Mouse (Mus musculus): ENCODE results near the gene Dlgap1.

The Dlgap1 gene

DNA sequence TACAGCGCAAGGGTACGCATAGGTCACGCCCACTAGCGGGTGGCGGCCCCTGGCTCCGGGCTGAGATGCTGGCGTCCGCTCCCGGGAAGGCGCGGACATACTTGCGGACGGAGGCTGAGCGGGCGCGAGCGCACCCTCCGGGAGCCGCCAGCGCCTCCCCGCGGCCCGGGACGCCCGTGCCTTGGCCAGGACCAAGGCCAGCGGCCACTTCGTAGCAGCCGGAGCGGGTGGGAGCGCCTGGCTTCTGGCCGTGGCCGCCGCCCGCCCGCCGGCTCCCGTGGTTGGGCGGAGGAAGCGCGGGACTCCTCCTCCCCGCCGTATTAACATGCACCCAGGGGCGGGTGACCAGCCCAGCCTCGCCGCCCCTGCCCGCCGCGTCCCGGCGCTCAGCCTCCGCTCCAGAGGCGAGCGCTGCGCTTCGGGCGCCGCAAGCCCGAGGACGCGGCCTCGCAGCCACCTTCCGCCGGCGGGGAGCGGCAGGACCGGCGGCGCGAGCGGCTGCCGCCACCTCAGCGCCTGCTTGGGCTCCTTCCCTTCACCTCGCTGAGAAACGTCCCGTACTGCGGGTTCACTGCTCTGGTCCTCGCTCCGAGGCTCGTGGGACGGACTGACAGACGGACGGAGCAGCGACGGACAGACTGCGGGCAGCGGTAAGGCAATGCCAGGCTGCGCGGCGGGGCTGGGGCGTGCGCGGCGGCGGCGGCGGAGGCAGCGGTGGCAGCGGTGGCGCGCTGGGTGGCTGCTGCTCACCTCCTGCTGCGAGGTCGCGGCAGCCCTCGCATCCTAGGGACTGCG, at the start of gene Dlgap1:
Dlgap1 (plus strand) TSS at position 53 of the 795 bp plus-strand sequence.
- peak; percentile 78 for DNase-seq

DNA sequence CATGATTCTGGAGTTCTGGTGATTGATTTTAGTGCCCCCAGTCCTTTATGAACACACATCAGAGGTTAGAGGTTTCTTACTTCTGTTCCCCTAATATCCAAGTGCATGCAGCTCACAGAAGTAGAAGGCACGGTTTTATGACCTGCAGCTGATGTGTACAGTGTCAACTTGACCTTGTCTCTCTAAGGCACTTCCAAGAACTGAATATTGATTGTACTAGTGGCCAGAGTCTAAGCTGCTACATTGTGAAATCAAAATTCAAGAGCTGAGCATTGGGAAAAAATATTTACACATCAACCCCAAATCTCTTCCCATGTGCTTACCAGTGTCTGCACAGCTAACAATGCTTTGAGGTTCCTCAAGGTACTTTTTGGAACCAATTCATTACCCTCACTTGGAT, 13.9 kb upstream of the Dlgap1 start:
- DNase-seq: no peak

DNA sequence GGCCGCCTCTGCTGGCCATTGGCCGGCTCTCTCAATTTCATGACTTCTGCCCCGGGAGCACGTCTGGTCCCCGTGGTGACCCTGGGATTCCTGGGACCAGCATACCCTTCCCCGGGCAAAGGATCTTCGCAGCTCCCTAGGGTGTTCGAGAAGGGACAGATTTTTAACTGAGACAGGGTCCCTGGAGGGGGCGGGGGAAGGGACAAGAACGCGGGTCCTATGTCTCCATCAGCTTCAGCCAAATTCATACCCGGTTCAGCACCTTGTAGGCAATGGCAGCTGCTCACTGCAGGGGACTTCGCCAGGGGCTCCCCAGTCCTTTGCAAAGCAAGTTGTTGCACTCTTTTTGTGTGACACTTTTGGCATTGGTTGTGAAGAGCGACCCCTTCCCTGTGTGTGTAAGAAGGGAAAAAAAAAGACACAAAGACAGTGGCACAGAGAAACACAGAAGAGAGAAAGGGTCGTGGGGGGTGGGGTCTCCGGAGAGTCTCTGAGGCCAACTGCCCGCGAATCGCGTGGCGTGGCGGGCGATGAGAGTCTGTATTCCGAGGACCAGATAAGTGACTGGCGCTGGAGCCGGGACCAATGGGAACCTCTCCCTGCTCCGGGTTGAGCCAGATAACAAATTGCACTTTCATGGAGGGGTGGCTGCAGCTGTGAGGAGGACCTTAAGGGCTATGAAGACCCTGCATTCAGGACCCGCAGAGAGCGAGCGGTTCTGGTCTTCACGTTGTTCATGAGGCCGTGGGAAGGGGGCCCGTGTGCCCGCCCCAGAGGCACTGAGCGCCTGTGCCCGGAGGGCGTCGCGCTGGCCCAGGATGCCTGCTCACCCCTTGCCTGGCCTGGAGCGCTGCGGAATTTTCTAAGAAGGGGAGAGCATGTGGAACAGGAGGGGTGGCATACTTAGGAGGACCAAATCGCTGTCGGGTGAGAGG, 1.2 kb downstream of the Dlgap1 start:
- peak; percentile 30 for DNase-seq

DNA sequence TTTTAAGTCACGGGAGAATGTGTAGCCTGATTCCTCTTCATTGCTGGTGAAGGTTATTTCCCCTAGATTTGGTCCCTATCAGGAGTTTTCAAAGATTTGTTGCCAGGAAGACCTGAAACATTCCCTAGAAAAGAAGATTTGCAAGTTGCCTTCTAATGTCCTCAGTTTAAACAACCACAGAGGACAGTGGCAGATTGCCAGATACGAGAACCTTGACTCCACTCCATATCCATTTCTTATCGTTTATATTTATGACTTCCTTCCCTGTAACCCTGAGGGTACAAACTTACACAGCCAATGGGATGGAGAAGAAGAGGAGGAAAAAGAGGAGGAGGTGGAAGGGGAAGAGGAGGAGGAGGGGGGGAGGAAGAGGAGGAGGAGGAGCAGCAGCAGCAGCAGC, 4.2 kb downstream of the Dlgap1 start:
- DNase-seq: no peak

DNA sequence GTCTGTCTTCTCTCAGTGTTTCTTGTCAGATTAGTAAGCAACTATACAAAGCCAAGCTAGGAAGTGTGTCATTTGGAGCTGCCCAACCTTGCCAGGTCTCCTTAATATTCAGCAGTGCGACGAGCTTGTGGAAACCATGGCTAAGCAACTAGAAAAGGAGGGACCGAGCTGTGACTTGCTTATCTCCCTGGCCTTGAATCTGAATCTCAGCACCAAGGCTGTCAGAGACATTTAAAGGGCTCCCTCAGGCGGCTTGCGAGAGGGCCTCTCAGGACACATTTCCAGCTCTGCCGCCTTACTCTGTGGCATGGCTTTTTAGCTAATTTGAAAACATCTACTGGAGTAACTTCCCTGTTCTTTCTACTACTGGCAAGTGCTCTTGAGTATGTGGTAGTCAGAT, 5.1 kb downstream of the Dlgap1 start:
- peak; percentile 9 for DNase-seq

DNA sequence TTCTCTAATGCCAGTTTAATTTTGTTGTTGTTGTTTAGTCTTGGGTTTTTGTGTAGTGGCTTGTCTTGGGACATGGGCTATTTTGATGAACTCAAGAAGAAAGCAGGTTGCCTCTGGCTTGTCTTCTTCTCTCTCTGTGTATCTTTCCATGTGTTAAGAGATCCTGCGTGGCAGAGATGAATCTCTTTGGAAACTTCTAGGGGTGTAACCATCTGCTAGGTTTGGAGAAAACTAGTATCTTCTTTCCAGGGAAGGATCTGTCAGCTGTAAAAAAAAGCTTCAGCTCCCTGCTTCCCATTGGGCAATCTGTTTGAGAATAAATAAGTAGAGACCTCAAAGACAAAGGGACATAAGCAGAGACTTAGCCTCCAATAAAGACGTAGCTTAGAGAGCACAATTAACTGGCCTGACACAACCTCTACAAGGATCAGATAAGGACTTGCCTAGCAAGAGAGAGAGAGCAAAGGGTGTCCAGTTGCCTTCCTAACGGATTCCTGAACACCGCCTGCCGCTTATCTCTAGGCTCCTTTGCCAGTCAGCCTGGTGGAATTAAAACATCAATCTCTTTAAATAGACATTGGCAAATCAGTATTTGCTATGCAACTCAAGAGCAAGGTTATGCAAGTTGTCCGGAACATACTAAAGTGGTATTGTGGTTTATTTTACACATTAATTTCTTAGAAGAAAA, 13.5 kb downstream of the Dlgap1 start:
- DNase-seq: no peak

DNA sequence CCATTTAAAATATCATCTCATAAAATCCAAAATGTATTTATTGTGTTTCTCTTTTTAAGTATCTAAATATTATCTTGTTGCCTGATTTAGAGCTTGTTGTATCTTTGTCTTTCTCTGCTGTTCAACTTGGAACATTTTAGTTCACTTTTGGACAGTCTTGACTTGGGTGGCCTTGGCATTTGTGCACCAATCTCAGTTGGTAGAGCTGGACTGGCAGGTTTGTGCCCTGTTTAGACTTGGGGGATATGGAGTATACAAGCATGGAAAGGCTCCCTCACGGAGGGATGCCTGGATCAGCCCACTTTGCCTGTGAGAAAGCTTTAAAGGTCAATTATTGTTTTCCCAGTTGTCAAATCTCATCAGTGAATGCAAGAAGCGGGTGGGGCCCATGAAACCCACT, 27.5 kb downstream of the Dlgap1 start:
- no peak for DNase-seq

DNA sequence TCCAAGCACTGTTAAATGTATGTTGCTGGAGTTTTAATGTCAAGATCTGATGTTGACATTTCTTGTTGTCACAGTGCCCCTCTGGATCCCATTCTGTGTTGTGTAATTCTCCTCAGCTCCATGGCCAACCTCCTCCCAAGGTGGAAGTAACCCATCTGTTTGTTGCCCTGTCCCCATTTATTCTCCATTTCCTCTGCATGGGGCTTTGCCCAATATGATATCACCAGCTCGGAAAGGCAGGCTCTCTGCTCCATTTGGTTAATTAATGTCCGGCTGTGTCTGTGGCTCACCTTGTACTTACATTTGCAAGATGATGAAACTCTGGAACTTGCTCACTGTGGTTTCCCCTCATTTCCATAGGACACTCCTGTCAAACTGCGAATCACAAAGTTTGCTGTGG, 33.2 kb downstream of the Dlgap1 start:
- no peak for DNase-seq

DNA sequence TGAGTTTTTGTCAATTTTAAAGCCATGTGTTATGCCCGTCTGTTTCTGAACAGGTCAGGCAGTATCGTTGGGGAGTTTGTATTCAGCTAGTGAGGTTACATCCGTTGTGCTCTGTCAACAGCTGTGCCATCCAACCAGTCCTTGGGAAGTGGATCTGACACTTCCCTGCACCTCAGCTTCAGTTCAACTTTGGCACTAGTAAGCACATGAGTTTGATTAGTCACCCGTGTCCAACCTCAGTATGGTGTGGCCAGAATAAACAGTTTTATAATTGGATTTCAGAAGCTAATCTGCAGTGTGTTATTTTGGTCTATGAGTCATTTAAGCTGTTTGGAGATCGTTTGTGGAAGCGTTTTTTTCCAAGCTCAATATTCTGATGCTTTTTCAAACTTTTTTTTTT, 35.8 kb downstream of the Dlgap1 start:
- no peak for DNase-seq

DNA sequence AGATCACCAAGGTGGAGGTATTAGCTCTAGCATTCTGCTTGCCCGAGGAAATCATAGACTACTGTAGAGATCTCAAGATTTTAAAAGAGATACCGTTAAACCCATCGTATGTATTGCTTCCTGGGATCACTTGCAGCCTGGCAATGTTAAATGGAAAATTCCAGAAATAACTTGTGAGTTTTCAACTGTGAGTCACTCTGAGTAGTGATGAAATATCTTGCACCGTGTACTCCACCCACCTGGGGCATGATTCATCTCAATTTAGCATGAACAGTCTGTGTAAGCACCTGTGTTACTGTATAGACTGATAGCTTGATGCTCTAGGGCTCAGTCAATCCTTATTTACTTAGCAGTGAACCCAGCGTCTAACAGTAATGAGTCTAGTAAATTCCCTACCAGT, 38.7 kb downstream of the Dlgap1 start:
- peak; percentile 35 for DNase-seq

DNA sequence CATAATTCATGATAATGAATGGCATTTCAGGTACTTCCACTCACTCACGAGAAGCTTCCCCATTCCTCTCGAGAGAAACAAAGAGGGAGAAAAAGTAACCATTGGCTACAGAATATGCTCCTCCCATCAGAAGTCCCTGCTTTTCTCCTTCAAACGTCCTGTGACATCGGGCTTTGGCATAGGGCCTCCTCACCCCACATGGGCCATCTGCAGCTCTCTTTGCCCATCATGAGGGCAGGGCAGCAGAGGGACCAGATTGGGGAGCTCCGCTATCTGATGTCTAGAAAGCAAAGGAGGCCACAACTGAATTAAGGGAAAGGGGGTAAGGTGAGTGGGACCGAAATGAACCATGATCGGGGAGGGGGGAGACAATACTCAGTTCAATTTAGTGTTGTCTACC, 47.6 kb downstream of the Dlgap1 start:
- DNase-seq: no peak

DNA sequence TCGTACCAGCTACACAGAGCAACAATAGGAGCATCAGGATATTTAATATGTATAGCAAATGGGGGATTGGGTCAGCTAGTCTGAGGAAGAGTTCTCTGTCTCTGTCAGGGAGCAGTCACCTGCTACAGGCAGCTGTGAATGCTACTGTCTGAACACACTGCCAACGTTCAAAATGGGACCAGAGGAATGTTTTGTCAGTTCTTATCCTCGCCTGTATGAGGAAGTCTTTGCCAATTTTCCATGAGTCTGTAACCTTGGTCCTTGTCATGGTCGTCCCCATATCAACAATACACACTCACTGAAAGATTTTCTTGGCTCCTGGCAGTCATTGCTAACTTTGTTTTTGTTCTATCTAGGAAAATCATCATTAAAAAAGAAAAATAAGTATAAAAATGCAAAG, 51.5 kb downstream of the Dlgap1 start:
- no peak for DNase-seq

DNA sequence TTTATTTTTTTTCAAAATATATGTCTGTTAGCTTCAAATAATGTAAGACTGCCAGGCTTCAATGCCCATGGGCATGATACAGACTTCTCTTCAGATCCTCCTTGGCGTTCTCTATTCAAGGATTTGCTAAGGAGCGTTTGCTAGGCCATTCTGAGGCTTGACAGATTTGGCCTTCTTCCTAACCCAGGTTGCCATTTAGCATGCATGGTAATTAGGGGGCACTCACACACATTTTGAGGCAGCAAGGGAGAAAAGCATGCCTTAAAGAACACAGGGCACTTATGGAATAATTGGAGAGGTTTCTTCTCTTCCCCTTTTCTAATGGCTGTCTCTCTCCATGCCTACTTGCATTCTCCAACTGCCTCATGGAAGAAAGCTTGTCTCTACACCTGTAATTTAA, 53.7 kb downstream of the Dlgap1 start:
- no peak for DNase-seq

DNA sequence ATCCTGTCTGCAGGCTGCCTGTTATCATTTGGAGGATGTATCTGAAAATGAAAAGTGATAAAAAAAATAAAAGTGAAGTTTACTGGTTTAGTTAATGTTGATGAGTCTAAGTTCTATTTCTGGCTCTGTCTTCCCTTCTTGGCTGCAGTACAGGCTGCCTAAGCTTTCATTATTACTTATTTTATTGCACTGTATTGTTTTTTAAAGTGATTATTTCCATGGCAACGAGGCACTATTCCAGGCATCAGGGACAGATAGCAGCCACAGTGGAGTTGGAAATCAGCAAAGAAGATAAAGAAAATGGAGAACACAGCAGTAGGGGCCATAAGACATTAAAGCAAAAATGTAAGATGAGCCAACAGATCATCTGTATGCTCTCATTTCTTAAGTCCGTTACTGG, 66.0 kb downstream of the Dlgap1 start:
- no peak for DNase-seq

DNA sequence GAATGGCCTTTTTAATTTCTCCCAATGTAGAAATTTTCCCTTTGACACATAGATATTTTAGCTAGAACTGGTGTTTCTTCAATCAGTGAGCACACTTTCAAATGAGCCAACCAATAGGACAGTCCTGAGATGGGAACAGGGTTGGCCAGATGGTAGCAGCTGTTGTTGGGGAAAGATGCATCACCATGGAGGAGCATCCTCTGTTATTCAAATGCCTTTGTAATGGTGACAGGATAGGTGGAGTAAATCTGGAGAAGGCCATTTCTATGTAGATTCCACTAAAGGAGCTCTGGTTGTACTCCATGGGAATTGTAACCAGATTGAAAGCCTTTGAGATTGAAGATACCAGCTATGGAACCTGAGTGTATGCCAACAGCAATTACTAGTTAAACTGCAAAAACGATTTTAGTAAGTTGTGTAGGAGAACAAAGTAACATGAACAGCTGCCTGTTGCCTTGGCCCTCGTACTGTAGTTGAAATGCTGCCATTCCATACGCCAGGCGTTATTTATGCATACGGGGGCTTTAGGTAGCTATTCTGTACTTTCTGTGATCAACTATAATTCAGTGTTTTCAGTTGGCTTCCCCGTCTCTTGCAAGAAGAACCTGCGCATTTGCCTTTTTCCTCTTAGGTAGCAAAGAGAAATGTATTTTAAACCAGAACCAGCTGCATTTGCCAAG, 72.0 kb downstream of the Dlgap1 start:
- DNase-seq: peak; percentile 17

DNA sequence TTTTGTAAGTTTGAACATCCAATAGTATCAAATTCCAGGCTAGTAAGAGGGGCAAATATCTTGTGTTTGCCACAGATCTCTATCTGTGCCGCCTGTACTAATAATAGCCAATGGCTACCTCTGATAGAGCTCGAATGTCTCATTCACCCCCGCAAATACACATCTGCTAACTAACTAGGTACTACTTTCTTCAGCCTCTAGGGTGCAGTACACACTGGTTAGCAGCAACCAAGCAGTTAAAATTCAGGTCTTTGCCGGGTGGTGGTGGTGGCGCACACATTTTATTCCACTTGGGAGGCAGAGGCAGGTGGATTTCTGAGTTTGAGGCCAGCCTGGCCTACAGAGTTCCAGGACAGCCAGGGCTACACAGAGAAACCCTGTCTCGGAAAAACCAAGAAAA, 99.4 kb downstream of the Dlgap1 start:
- no peak for DNase-seq

DNA sequence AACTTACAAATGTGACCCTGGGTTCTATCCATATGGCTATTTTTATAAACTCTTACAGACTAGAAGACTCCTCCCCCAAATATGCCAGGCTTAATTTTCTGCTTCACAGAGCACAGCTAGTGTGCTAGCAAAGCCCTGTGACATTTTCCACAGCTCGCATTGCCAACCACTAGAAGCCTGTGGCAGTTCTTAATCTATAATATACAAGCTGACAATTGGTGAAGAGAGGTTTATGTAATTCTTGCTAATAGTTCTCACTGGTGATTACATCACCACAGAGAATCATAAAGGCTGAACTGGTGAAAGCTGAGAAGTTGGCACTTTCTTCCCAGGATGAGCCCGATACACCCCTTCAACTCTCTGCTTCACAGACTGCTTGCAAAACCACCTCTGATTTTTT, 103.2 kb downstream of the Dlgap1 start:
- DNase-seq: no peak

DNA sequence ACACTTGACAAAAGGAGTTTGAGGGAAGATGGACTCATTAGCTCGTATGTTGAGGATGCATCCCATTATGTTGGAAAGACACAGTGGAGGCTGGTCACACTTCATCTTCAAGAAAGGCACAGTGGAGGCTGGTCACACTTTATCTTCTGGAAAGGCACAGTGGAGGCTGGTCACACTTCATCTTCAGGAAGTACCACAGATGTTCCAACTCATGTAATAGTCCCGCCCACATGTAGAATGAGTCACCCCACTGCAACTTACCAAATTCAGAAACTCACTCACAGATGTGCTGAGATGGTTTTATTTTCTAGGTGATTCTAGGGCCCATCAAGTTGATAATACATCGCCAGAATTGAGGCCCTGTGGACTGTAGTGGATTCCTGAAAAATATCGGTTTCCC, 119.3 kb downstream of the Dlgap1 start:
- peak; percentile 45 for DNase-seq

DNA sequence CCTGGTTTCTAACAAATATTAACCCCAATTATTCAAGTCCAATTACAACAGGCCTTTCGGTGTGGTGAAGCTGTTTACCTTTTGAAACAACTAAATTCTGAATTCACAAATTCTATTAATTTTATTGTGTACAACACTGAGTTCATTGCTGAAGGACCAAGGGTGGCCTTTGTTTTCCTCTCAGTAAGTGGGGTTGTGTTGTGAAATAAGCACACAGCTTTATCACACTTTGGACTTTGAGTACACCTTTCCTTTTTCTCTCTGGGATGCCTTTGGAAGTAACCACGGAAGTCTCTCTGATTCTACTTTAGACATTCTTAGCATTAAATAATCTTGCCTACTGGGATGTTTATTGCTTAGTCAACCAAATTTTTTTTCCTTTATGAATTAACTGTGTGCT, 121.9 kb downstream of the Dlgap1 start:
- no peak for DNase-seq

DNA sequence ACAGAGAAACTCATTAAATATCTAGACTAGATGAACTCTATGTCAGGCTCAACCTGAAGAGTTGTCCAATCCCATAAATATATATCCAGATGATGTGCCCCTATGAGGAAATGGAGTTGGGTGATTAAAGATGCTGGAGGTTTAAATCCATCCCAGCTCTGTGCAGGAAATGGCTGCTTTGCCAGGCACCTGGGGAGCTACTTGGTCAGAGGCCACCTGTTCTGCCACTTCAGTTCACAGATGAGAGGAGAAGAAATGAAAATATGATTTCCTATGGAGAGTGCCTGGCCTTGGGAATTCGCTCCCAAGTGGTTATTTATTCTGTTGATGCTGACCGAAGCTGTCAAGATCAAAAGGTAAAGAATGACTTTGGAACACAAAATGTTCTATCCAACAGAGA, 160.3 kb downstream of the Dlgap1 start:
- no peak for DNase-seq

DNA sequence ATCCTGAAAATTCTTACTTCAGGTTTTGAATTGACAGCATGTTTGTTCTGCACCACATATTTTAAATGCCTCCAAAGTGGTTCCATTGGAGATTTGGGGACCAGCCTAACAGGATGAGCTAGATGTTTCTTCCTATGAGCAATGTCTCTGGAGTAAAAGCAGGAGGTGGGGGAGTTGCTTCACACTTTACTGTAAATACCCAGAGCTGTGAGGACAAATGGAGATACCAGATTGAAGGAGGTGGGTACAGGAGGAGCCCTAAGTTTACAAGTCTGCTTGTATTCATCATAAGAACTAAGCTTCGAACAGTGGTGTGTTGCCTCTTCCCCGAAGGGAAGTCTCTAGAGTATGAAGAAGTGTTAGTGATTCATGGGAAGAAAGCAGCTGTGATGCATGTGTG, 201.0 kb downstream of the Dlgap1 start:
- DNase-seq: peak; percentile 33

DNA sequence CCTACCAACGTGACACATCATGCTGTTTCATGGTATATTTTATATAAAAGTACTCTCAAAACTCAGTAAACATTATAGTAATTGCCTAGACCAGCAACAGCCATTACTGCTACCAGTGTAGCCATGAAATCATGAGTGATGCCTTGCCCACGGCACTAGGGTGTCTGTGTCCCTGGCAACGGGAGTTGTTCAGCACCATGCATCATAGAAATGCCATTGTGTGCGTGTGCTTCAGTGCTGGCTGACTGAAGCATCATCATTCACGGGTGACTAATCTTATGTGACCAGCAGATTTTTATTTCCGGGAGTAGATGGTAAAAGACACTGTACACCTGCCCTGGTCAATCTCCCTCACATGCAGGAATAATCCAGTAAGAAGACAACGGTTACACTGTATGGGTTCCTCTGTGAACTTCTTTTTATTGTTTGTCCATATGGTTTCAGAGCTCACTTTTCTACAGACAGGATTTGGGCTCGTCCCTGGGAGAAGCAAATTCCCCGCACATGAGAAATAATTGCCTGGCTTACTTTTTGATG, 203.7 kb downstream of the Dlgap1 start:
- no peak for DNase-seq

DNA sequence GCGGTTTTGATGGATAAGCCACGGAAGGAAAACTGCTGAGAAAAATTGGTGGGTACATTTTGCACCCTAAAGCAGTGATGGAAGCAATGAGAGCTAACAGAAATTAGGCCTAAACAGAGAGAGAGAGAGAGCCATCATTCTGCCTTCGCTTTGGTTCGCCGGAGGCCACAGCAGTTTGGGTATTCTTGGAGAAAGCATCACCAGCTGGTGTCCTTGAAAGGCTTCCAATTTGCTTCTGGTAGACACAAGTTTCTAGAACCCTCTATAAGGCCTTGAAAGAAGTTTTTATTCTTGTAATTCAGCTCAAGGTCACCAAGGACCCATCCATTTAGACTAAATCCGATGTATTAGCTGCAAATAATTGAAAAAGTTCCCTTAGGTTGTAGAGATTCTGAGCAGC, 205.0 kb downstream of the Dlgap1 start:
- DNase-seq: no peak
